In genomic region chr10:68558105-68558827, GRCm38 (mm10) we compare ENCODE assay signal across 9 mouse cellular contexts. TPM values are rescaled to one million over a fixed set of nuclear protein-coding genes. Genes with fewer than 3 reads are reported as not detected.
DNase-seq lines count a peak whose midpoint lies in the region; ATAC-seq and TF ChIP-seq lines count a peak whose summit lies in the region.
"Had no signal": no experiment of that assay in that cellular context is flagged by ENCODE, and none has a peak within 500 bp of the region (broad histone marks: within the 10 kb centered on the region; RNA-seq: fewer than 3 reads in every experiment).

No protein-coding gene starts in this region.

- no peaks in the 10 kb centered on the region for H3K9me3 ChIP-seq in midbrain, postnatal 0 days (ENCODE audit: low read length)
- H3K9me3 ChIP-seq in midbrain, embryonic 13.5 days, result no peaks in the 10 kb centered on the region
- no peaks in the 10 kb centered on the region for H3K9me3 ChIP-seq in embryonic facial prominence, embryonic 13.5 days
- H3K9me3 ChIP-seq in heart, embryonic 14.5 days (ENCODE audit: control insufficient read depth, low read length), result no peaks in the 10 kb centered on the region

- H3K4me2 ChIP-seq in midbrain, postnatal 0 days (ENCODE audit: low read depth, low read length, poor library complexity, severe bottlenecking), result no peak overlapping the region
- H3K4me2 ChIP-seq in midbrain, embryonic 13.5 days (replicated peaks), result no peak overlapping the region
- H3K4me2 ChIP-seq in embryonic facial prominence, embryonic 13.5 days, result peak overlapping the region; percentile 28
- no peak overlapping the region for H3K4me2 ChIP-seq in heart, embryonic 14.5 days (ENCODE audit: low read length)

- H3K27ac ChIP-seq in midbrain, postnatal 0 days (ENCODE audit: low read depth, low read length), result no peak overlapping the region
- H3K27ac ChIP-seq in midbrain, embryonic 13.5 days, result no peak overlapping the region
- H3K27ac ChIP-seq in embryonic facial prominence, embryonic 13.5 days, result peak overlapping the region; percentile 87
- H3K27ac ChIP-seq in heart, embryonic 14.5 days (replicated peaks in 1 of 2; ENCODE audit: control insufficient read depth in 1 of 2, insufficient read depth in 1 of 2, low read depth in 2 of 2, low read length in 2 of 2), result peak overlapping the region; percentile 58 to 73
- H3K27ac ChIP-seq in layer of hippocampus, adult 2 months, result no peak overlapping the region

- WGBS in midbrain, postnatal 0 days, result 47% methylated on average over 13 of the region's 13 CpGs
- WGBS in midbrain, embryonic 13.5 days, result 66% methylated on average over 13 of the region's 13 CpGs
- 49% methylated on average over 13 of the region's 13 CpGs for WGBS in embryonic facial prominence, embryonic 13.5 days
- 69% methylated on average over 13 of the region's 13 CpGs for WGBS in heart, embryonic 14.5 days

- H3K4me3 ChIP-seq in midbrain, postnatal 0 days (ENCODE audit: low read depth, low read length), result no peak overlapping the region
- no peak overlapping the region for H3K4me3 ChIP-seq in midbrain, embryonic 13.5 days (replicated peaks)
- H3K4me3 ChIP-seq in embryonic facial prominence, embryonic 13.5 days, result no peak overlapping the region
- H3K4me3 ChIP-seq in heart, embryonic 14.5 days (ENCODE audit: control insufficient read depth in 1 of 2, insufficient read depth in 1 of 2, low read depth in 1 of 2, low read length in 2 of 2), result no peak overlapping the region
- H3K4me3 ChIP-seq in layer of hippocampus, adult 2 months, result no peak overlapping the region
- H3K4me3 ChIP-seq: megakaryocyte, embryonic 14.5 days had no signal

- H3K36me3 ChIP-seq in midbrain, postnatal 0 days (ENCODE audit: insufficient read depth, low read length), result no peaks in the 10 kb centered on the region
- H3K36me3 ChIP-seq in midbrain, embryonic 13.5 days, result no peaks in the 10 kb centered on the region
- H3K36me3 ChIP-seq in embryonic facial prominence, embryonic 13.5 days, result no peaks in the 10 kb centered on the region
- no peaks in the 10 kb centered on the region for H3K36me3 ChIP-seq in heart, embryonic 14.5 days (ENCODE audit: control insufficient read depth, insufficient read depth, low read length)

- peak; percentile 88 for DNase-seq in midbrain, postnatal 0 days (ENCODE audit: low spot score)
- peak; percentile 63 to 71 for DNase-seq in layer of hippocampus, adult 2 months (ENCODE audit: low spot score in 2 of 2)
- peak; percentile 76 for DNase-seq in lung, postnatal 14 days
- peak; percentile 61 for DNase-seq in urinary bladder, postnatal 25 days (ENCODE audit: low spot score)

- TF ChIP-seq CTCF in midbrain, postnatal 0 days (IDR thresholded peaks at IDR 0.05), result no peak
- no peak for TF ChIP-seq CTCF in layer of hippocampus, adult 2 months (conservative IDR thresholded peaks at IDR 0.05)

- ATAC-seq in midbrain, postnatal 0 days (ENCODE audit: low FRiP score), result 0 out of 2 replicates have a peak, but pooled peaks have one; percentile 54
- no peak for ATAC-seq in midbrain, embryonic 13.5 days
- ATAC-seq in embryonic facial prominence, embryonic 13.5 days (ENCODE audit: insufficient number of reproducible peaks, insufficient read depth, low FRiP score, low TSS enrichment, low read depth), result no peak
- ATAC-seq in heart, embryonic 14.5 days (ENCODE audit: insufficient number of reproducible peaks, insufficient read depth, low FRiP score, low read depth), result no peak
- no peak for ATAC-seq in granulocyte monocyte progenitor cell, adult 5-6 weeks (replicated peaks; ENCODE audit: poor library complexity, severe bottlenecking)

- H3K4me1 ChIP-seq in midbrain, postnatal 0 days (ENCODE audit: insufficient read depth, low read length), result no peaks in the 10 kb centered on the region
- 0 out of 2 replicates have a peak, but pooled peaks cover 7% of the 10 kb centered on the region for H3K4me1 ChIP-seq in midbrain, embryonic 13.5 days (replicated peaks)
- peaks cover 20% of the 10 kb centered on the region for H3K4me1 ChIP-seq in embryonic facial prominence, embryonic 13.5 days
- H3K4me1 ChIP-seq in heart, embryonic 14.5 days (ENCODE audit: control insufficient read depth in 2 of 2, insufficient read depth in 2 of 2, low read length in 2 of 2), result no peaks in the 10 kb centered on the region
- H3K4me1 ChIP-seq: megakaryocyte, embryonic 14.5 days had no signal

- H3K27me3 ChIP-seq in midbrain, postnatal 0 days (ENCODE audit: insufficient read depth, low read length), result no peaks in the 10 kb centered on the region
- no peaks in the 10 kb centered on the region for H3K27me3 ChIP-seq in midbrain, embryonic 13.5 days
- no peaks in the 10 kb centered on the region for H3K27me3 ChIP-seq in embryonic facial prominence, embryonic 13.5 days
- no peaks in the 10 kb centered on the region for H3K27me3 ChIP-seq in heart, embryonic 14.5 days (ENCODE audit: control insufficient read depth, insufficient read depth, low read length)
- H3K27me3 ChIP-seq: megakaryocyte, embryonic 14.5 days had no signal

- no peak overlapping the region for H3K9ac ChIP-seq in midbrain, postnatal 0 days (replicated peaks; ENCODE audit: low read length, poor library complexity, severe bottlenecking)
- H3K9ac ChIP-seq in midbrain, embryonic 13.5 days (replicated peaks), result no peak overlapping the region
- no peak overlapping the region for H3K9ac ChIP-seq in embryonic facial prominence, embryonic 13.5 days
- no peak overlapping the region for H3K9ac ChIP-seq in heart, embryonic 14.5 days (ENCODE audit: low read length)

RNA-seq across cellular contexts. Expression of gene Cabcoco1, which starts 16.6 kb away (rescaled TPM):
- 0.71 and 1.6 TPM in 2 replicates for total RNA-seq in midbrain, postnatal 0 days (2014; rRNA removed)
- polyA plus RNA-seq in midbrain, postnatal 0 days (2015; fragmentation: Nextera tagmentation; extraction: Ambion mirVana), result 3.8 TPM in 2 replicates
- 0.40 and 0.51 TPM in 2 replicates for polyA plus RNA-seq in midbrain, embryonic 13.5 days (2015; fragmentation: Nextera tagmentation; extraction: Ambion mirVana)
- 1.1 and 2.1 TPM in 2 replicates for polyA plus RNA-seq in embryonic facial prominence, embryonic 13.5 days (2015; fragmentation: Nextera tagmentation; extraction: Ambion mirVana)
- 35.3 and 42.1 TPM in 2 replicates for polyA plus RNA-seq in heart, embryonic 14.5 days (2014; fragmentation: Nextera tagmentation; extraction: Ambion mirVana)
- total RNA-seq in layer of hippocampus, adult 2 months (2021), result 1 to 10 TPM; 2.0 to 2.8 TPM
- total RNA-seq in granulocyte monocyte progenitor cell, adult 5-6 weeks (2014; fragmentation: Nextera tagmentation), result 2.2 and 2.5 TPM in 2 replicates
- total RNA-seq in granulocyte monocyte progenitor cell, adult 5-6 weeks (2017), result 3.1 TPM in 2 replicates

Comparison
In these comparisons a context has a peak if more than half of its experiments do, and no peak if none do; other contexts are left out.
1. H3K27ac ChIP-seq: peak in embryonic facial prominence, embryonic 13.5 days (single experiment) and heart, embryonic 14.5 days (2 of 2); none in midbrain, postnatal 0 days (single experiment), midbrain, embryonic 13.5 days (single experiment) and layer of hippocampus, adult 2 months (single experiment).
2. Peak in every context shown above with its lines, with median percentiles within 50 percentile points of each other: DNase-seq.